Mouse (Mus musculus): ENCODE data around the gene Kif2a.
"Not testable (repeated sequence)": the region's sequence is repeated elsewhere in the genome, so short reads cannot be mapped to it uniquely, and the experiment has no call there.

The Kif2a gene

GRCm38 (mm10) chr13:106936256-106937137 is 85.4 kb downstream of the Kif2a start, which contains the start of gene Ipo11:
Ipo11 (minus strand) TSS chr13:106936958.
- DNase-seq (ENCODE audit: low spot score in 2 of 2) = peak; percentile 77 to 87

GRCm38 (mm10) chr13:106935871-106936255 is 86.1 kb downstream of the Kif2a start:
- no peak for DNase-seq (ENCODE audit: low spot score in 2 of 2)

- no peak for DNase-seq (ENCODE audit: low spot score in 2 of 2)
Measured at GRCm38 (mm10) chr13:106929201-106929600, 92.7 kb downstream of the Kif2a start.

- no peak for DNase-seq (ENCODE audit: low spot score in 2 of 2)
Measured at GRCm38 (mm10) chr13:106928296-106928695, 93.6 kb downstream of the Kif2a start.

- not testable (repeated sequence) for DNase-seq (ENCODE audit: low spot score in 2 of 2)
Measured at GRCm38 (mm10) chr13:106925921-106926320, 96.0 kb downstream of the Kif2a start.

- DNase-seq (ENCODE audit: low spot score in 2 of 2) = no peak
Measured at GRCm38 (mm10) chr13:106918322-106919050, 103.4 kb downstream of the Kif2a start.

GRCm38 (mm10) chr13:106913125-106913736 is 108.7 kb downstream of the Kif2a start:
- no peak for DNase-seq (ENCODE audit: low spot score in 2 of 2)

- DNase-seq (ENCODE audit: low spot score in 2 of 2) = no peak
Measured at GRCm38 (mm10) chr13:106910096-106910495, 111.8 kb downstream of the Kif2a start.
